Mouse (Mus musculus) T-cell, adult 2 months (primary cell): ENCODE measurements around the gene Cylc1.

ENCODE experiments used
- DNase-seq: peaks from one replicate; pipeline ENCODE4 v3.0.0; 2022; ENCODE audit warnings: low spot score

The Cylc1 gene

GRCm38 (mm10) chrX:111110118-111110517 lies at the start of gene Cylc1:
Cylc1 (plus strand) TSS chrX:111110418.
- no peak for DNase-seq

- DNase-seq = no peak
Measured at GRCm38 (mm10) chrX:111078680-111079079, 31.5 kb upstream of the Cylc1 start.

- no peak for DNase-seq
Measured at GRCm38 (mm10) chrX:111168040-111168439, 57.8 kb downstream of the Cylc1 start, which contains the start of gene Gm10112. Gm10112 (plus strand) TSS chrX:111168340.
